Mouse (Mus musculus) MEL (cell line): ENCODE data around the gene Psmd9. TPM values are rescaled to one million over a fixed set of nuclear protein-coding genes. Genes with fewer than 3 reads are reported as not detected.

Experiments
- DNase-seq: peaks from one replicate; pipeline ENCODE4 v3.0.0; 2011; ENCODE audit warnings: low read depth, low spot score
- H3K27ac ChIP-seq: 2 replicates; pipeline ENCODE4 v1.5.1; 2012; ENCODE audit warnings: low read depth, mild to moderate bottlenecking, control low read depth, low read length, moderate library complexity; ENCODE audit not compliant: control insufficient read depth
- H3K27me3 ChIP-seq, 2 experiments: fragments of 150-350 bp in 1 of 2; sonication (generic) in 1 of 2; 2 replicates each; pipeline ENCODE4 v1.6.1; 2012; ENCODE audit warnings: low read length in 2 of 2, mild to moderate bottlenecking in 2 of 2, improper control_type of control experiment in 1 of 2, moderate library complexity in 1 of 2; ENCODE audit not compliant: insufficient read depth in 2 of 2, control insufficient read depth in 1 of 2
- H3K36me3 ChIP-seq, 2 experiments: 2 replicates each; pipeline ENCODE4 v1.6.1; 2012 to 2014; ENCODE audit warnings: low read length in 2 of 2, improper control_type of control experiment in 1 of 2, inconsistent platforms in 1 of 2, mild to moderate bottlenecking in 1 of 2; ENCODE audit not compliant: insufficient read depth in 2 of 2, control insufficient read depth in 1 of 2
- H3K4me1 ChIP-seq, 2 experiments: fragments of 150-350 bp in 1 of 2; sonication (generic) in 1 of 2; 2 replicates each; pipeline ENCODE4 v1.6.1; 2012; ENCODE audit warnings: low read length in 2 of 2, improper control_type of control experiment in 1 of 2, mild to moderate bottlenecking in 1 of 2; ENCODE audit not compliant: insufficient read depth in 2 of 2, control insufficient read depth in 1 of 2
- H3K4me3 ChIP-seq, 2 experiments: fragments of 150-350 bp in 1 of 2; sonication (generic) in 1 of 2; 2 replicates each; pipeline ENCODE4 v1.5.1; 2012; ENCODE audit warnings: low read depth in 2 of 2, low read length in 2 of 2, mild to moderate bottlenecking in 2 of 2, moderate library complexity in 2 of 2, control low read depth in 1 of 2, improper control_type of control experiment in 1 of 2; ENCODE audit not compliant: control insufficient read depth in 1 of 2, insufficient read depth in 1 of 2
- H3K79me2 ChIP-seq: 2 replicates; pipeline ENCODE4 v1.6.1; 2012; ENCODE audit warnings: mild to moderate bottlenecking, low read length, moderate library complexity; ENCODE audit not compliant: control insufficient read depth, poor library complexity, insufficient read depth
- H3K9ac ChIP-seq: 2 replicates; pipeline ENCODE4 v1.6.1; 2012; ENCODE audit warnings: low read depth, mild to moderate bottlenecking, control low read depth, low read length, moderate library complexity; ENCODE audit not compliant: control insufficient read depth, poor library complexity, severe bottlenecking
- H3K9me3 ChIP-seq: fragments of 150-350 bp; sonication (generic); replicated peaks from 2 replicates; pipeline ENCODE4 v1.6.1; 2012; ENCODE audit warnings: mild to moderate bottlenecking, low read length, improper control_type of control experiment, moderate library complexity; ENCODE audit not compliant: insufficient read depth
- BHLHE40 ChIP-seq: IDR thresholded peaks from 2 replicates; pipeline ENCODE4 v1.6.1; 2012; ENCODE audit warnings: low read depth, mild to moderate bottlenecking, inconsistent platforms, low read length, improper control_type of control experiment, borderline replicate concordance
- CHD2 ChIP-seq: IDR thresholded peaks from 2 replicates; pipeline ENCODE4 v1.6.1; 2011; ENCODE audit warnings: low read length, improper control_type of control experiment
- CTCF ChIP-seq, 3 experiments: IDR thresholded peaks in 2 of 3; conservative IDR thresholded peaks in 1 of 3; 2 replicates each; pipeline ENCODE4 v1.5.1; 2011 to 2012; ENCODE audit warnings: low read length in 3 of 3, low read depth in 2 of 3, mild to moderate bottlenecking in 2 of 3, improper control_type of control experiment in 1 of 3, inconsistent platforms in 1 of 3, mixed read lengths in 1 of 3, moderate library complexity in 1 of 3; ENCODE audit not compliant: control insufficient read depth in 1 of 3, insufficient read depth in 1 of 3, poor library complexity in 1 of 3, severe bottlenecking in 1 of 3
- ELF1 ChIP-seq: IDR thresholded peaks from 2 replicates; pipeline ENCODE4 v1.6.1; 2014; ENCODE audit warnings: low read depth, mild to moderate bottlenecking, inconsistent platforms, low read length, improper control_type of control experiment, moderate library complexity
- EP300 ChIP-seq, 2 experiments: IDR thresholded peaks; 2 replicates each; pipeline ENCODE4 v1.6.1; 2011; ENCODE audit warnings: improper control_type of control experiment in 2 of 2, low read length in 2 of 2, low read depth in 1 of 2, mild to moderate bottlenecking in 1 of 2
- GABPA ChIP-seq: IDR thresholded peaks from 2 replicates; pipeline ENCODE4 v1.6.1; 2012; ENCODE audit warnings: low read depth, mild to moderate bottlenecking, inconsistent platforms, low read length, improper control_type of control experiment, moderate library complexity
- HCFC1 ChIP-seq: IDR thresholded peaks from 2 replicates; pipeline ENCODE4 v1.6.1; 2012; ENCODE audit warnings: low read depth, mild to moderate bottlenecking, inconsistent platforms, low read length, improper control_type of control experiment, moderate library complexity
- JUND ChIP-seq: IDR thresholded peaks from 2 replicates; pipeline ENCODE4 v1.6.1; 2011; ENCODE audit warnings: low read depth, mild to moderate bottlenecking, improper control_type of control experiment, low read length
- KAT2A ChIP-seq: conservative IDR thresholded peaks from 2 replicates; pipeline ENCODE4 v1.6.1; 2012; ENCODE audit warnings: low read depth, low read length, improper control_type of control experiment, inconsistent platforms
- MAFK ChIP-seq: IDR thresholded peaks from 2 replicates; pipeline ENCODE4 v1.6.1; 2011; ENCODE audit warnings: low read depth, mild to moderate bottlenecking, low read length, improper control_type of control experiment, borderline replicate concordance
- MAX ChIP-seq: IDR thresholded peaks from 2 replicates; pipeline ENCODE4 v1.6.1; 2011; ENCODE audit warnings: low read length, improper control_type of control experiment
- MXI1 ChIP-seq: IDR thresholded peaks from 2 replicates; pipeline ENCODE4 v1.6.1; 2011; ENCODE audit warnings: mild to moderate bottlenecking, low read depth, low read length, improper control_type of control experiment
- NELFE ChIP-seq: IDR thresholded peaks from 2 replicates; pipeline ENCODE4 v1.6.1; 2011; ENCODE audit warnings: low read depth, low read length, improper control_type of control experiment
- NRF1 ChIP-seq: IDR thresholded peaks from 2 replicates; pipeline ENCODE4 v1.6.1; 2014; ENCODE audit warnings: low read depth, mild to moderate bottlenecking, inconsistent platforms, low read length, improper control_type of control experiment, moderate library complexity; ENCODE audit not compliant: poor library complexity, insufficient read depth, severe bottlenecking
- POLR2A ChIP-seq, 2 experiments: IDR thresholded peaks; 2 replicates each; pipeline ENCODE4 v1.6.1; 2011 to 2012; ENCODE audit warnings: low read length in 2 of 2, mild to moderate bottlenecking in 2 of 2, control low read depth in 1 of 2, improper control_type of control experiment in 1 of 2, low read depth in 1 of 2, moderate library complexity in 1 of 2; ENCODE audit not compliant: control insufficient read depth in 1 of 2, insufficient read depth in 1 of 2, poor library complexity in 1 of 2
- POLR2AphosphoS2 ChIP-seq: IDR thresholded peaks from 2 replicates; pipeline ENCODE4 v1.6.1; 2011; ENCODE audit warnings: low read length, improper control_type of control experiment
- POLR2AphosphoS5 ChIP-seq: IDR thresholded peaks from 2 replicates; pipeline ENCODE4 v1.6.1; 2012; ENCODE audit warnings: low read depth, borderline replicate concordance, mild to moderate bottlenecking, inconsistent platforms, low read length, moderate library complexity, mixed read lengths
- RCOR1 ChIP-seq: IDR thresholded peaks from 2 replicates; pipeline ENCODE4 v1.6.1; 2012; ENCODE audit warnings: low read depth, mild to moderate bottlenecking, inconsistent platforms, low read length, improper control_type of control experiment
- SIN3A ChIP-seq: IDR thresholded peaks from 2 replicates; pipeline ENCODE4 v1.6.1; 2012; ENCODE audit warnings: low read length, improper control_type of control experiment, inconsistent platforms
- SMC3 ChIP-seq: IDR thresholded peaks from 2 replicates; pipeline ENCODE4 v1.6.1; 2011; ENCODE audit warnings: low read depth, low read length, improper control_type of control experiment
- TAL1 ChIP-seq: IDR thresholded peaks from 2 replicates; pipeline ENCODE4 v1.6.1; 2012; ENCODE audit warnings: mild to moderate bottlenecking, inconsistent platforms, low read length, moderate library complexity, mixed read lengths
- TBP ChIP-seq: IDR thresholded peaks from 2 replicates; pipeline ENCODE4 v1.8.0; 2011; ENCODE audit warnings: low read depth, low read length, improper control_type of control experiment
- UBTF ChIP-seq: IDR thresholded peaks from 2 replicates; pipeline ENCODE4 v1.6.1; 2012; ENCODE audit warnings: low read depth, mild to moderate bottlenecking, inconsistent platforms, low read length, improper control_type of control experiment, moderate library complexity, borderline replicate concordance; ENCODE audit not compliant: insufficient read depth
- USF2 ChIP-seq, 2 experiments: IDR thresholded peaks; 2 replicates each; pipeline ENCODE4 v1.6.1; 2011 to 2012; ENCODE audit warnings: improper control_type of control experiment in 2 of 2, low read length in 2 of 2, borderline replicate concordance in 1 of 2, inconsistent platforms in 1 of 2, low read depth in 1 of 2, mild to moderate bottlenecking in 1 of 2; ENCODE audit not compliant: insufficient read depth in 1 of 2
- ZC3H11A ChIP-seq: IDR thresholded peaks from 2 replicates; pipeline ENCODE4 v1.6.1; 2012; ENCODE audit warnings: low read depth, mild to moderate bottlenecking, inconsistent platforms, low read length, improper control_type of control experiment
- ZKSCAN1 ChIP-seq: IDR thresholded peaks from 2 replicates; pipeline ENCODE4 v1.6.1; 2012; ENCODE audit warnings: low read depth, mild to moderate bottlenecking, inconsistent platforms, low read length, improper control_type of control experiment, moderate library complexity
- ZMIZ1 ChIP-seq: IDR thresholded peaks from 2 replicates; pipeline ENCODE4 v1.6.1; 2012; ENCODE audit warnings: low read depth, mild to moderate bottlenecking, inconsistent platforms, low read length, improper control_type of control experiment, moderate library complexity
- polyA plus RNA-seq, 2 experiments: library from polyadenylated mRNA; stranded (reverse) in 1 of 2; unstranded in 1 of 2; fragments of >175 nt in 1 of 2; fragments of >200 nt in 1 of 2; gene quantifications; 2 replicates each; pipeline versions ENCODE4 v1.2.1 to v1.2.4; 2012; ENCODE audit warnings: low replicate concordance in 2 of 2, low read depth in 1 of 2; ENCODE audit not compliant: insufficient read length in 2 of 2, insufficient read depth in 1 of 2, missing spikeins in 1 of 2
- total RNA-seq: library from RNA; depleted of rRNA; stranded (reverse); fragments of 300-350 nt; gene quantifications from 2 replicates; pipeline ENCODE4 v1.2.3, GENCODE M21; 2012

Psmd9 gene
- total and polyA plus RNA-seq, 3 experiments, result 32.0 to 54.6 TPM; not detected in 1

- Histone ChIP-seq H3K79me2 (no peaks in the 10 kb centered on the region), H3K4me1 (peaks cover 16 to 61% of the 10 kb centered on the region in 2 experiments), H3K4me3 (no peak overlapping the region), H3K36me3 (peaks cover 0 to 52% of the 10 kb centered on the region in 2 experiments; a peak in 2 of 4 replicates), H3K9ac (no peak overlapping the region), H3K27me3 (no peaks in the 10 kb centered on the region), H3K9me3 (no peaks in the 10 kb centered on the region), H3K27ac (no peak overlapping the region)
- no peak for DNase-seq
- TF ChIP-seq TBP (no peak), GABPA (no peak), EP300 (IDR thresholded peaks at IDR 0.05; ENCODE audit: low read depth in 1 of 2, low read length in 2 of 2) (no peak), MAX (no peak), CHD2 (no peak), MXI1 (no peak), POLR2AphosphoS2 (no peak), POLR2AphosphoS5 (no peak), NELFE (no peak), ZC3H11A (no peak), USF2 (IDR thresholded peaks at IDR 0.05; ENCODE audit: borderline replicate concordance in 1 of 2, insufficient read depth in 1 of 2, low read depth in 1 of 2, low read length in 2 of 2) (no peak), RCOR1 (no peak), TAL1 (no peak), ZMIZ1 (no peak), SIN3A (no peak), KAT2A (no peak), SMC3 (no peak), BHLHE40 (no peak)
Measured at GRCm38 (mm10) chr5:123130030-123130813, 39.0 kb upstream of the Psmd9 start.

DNA sequence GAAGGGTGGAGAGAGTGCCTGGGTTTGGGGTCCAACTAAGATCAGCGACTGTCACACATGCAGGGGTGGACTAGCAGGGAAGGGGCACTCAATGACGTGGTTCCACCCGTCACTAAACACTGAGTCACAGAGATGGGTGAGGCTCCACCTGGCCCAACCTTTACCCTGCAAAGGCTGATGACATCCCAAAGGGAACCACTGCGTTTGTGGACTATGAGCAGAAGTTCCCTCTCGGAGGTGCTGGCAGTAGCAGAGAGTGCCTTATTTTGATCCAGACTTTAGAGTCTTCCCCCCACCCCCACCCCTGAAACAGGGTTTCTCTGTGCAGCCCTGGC, 38.4 kb upstream of the Psmd9 start:
- Histone ChIP-seq H3K4me1 (peaks cover 15 to 60% of the 10 kb centered on the region in 2 experiments), H3K27ac (no peak overlapping the region), H3K9me3 (no peaks in the 10 kb centered on the region), H3K27me3 (no peaks in the 10 kb centered on the region), H3K36me3 (peaks cover 0 to 53% of the 10 kb centered on the region in 2 experiments; a peak in 2 of 4 replicates), H3K79me2 (no peaks in the 10 kb centered on the region), H3K4me3 (no peak overlapping the region), H3K9ac (no peak overlapping the region)
- TF ChIP-seq ZKSCAN1 (no peak), ELF1 (no peak), MAFK (no peak), SIN3A (no peak), RCOR1 (no peak), UBTF (no peak), NRF1 (no peak), MXI1 (no peak), HCFC1 (no peak), POLR2AphosphoS2 (no peak), CTCF (IDR thresholded peaks at IDR 0.05 in 2 of 3, conservative IDR thresholded peaks at IDR 0.05 in 1 of 3; ENCODE audit: control insufficient read depth in 1 of 3, insufficient read depth in 1 of 3, low read depth in 2 of 3, low read length in 3 of 3, poor library complexity in 1 of 3, severe bottlenecking in 1 of 3) (no peak), BHLHE40 (no peak), JUND (no peak), ZC3H11A (no peak), POLR2A (IDR thresholded peaks at IDR 0.05; ENCODE audit: control insufficient read depth in 1 of 2, insufficient read depth in 1 of 2, low read depth in 1 of 2, low read length in 2 of 2, poor library complexity in 1 of 2) (no peak)
- DNase-seq, result no peak
